Mouse (Mus musculus): ENCODE measurements around the gene Trak1. TPM values are rescaled to one million over a fixed set of nuclear protein-coding genes. Genes with fewer than 3 reads are reported as not detected.

Trak1 gene
- total RNA-seq, 2 experiments from 2014 or later = 288 to 301 TPM

DNA sequence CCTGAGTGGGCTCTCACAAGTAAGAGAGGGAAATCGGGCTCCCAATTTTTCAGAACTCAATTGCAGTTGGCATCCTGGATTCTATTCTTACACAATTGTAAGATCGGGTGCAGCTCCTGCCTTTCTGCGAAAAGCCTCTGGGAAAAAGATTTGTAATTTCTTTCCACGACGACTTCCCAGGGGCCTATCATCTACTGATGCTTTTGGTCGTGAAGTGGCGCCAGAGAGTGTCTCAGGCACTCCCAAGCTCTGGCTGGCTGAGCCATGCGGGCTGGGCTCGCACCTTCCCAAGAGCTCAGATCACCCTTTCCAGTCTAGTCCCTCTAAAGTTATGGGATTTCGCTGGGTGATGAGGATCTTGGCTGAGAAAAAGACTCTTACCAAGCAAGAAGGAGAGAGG, 198.8 kb downstream of the Trak1 start:
- no peak for DNase-seq

DNA sequence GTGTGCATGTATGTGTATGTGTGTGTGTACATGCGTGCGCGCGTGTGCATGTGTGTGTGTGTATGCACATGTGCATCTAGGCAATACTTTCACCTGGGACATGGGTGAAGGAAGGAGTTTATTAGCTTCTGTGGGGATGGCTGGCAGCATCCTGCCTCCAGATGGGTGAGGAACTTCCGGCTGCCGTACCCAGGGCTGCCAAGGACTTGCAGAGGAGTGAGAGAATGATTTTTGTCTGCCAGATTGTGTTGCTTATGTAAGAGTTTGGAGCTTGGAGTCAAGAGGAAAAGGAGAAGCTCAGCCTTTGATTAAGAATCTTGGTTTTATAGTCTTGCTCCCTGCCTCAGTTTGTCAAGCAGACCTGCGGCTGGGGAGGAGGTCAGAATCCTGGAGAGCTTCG, 208.0 kb downstream of the Trak1 start:
- DNase-seq = no peak

DNA sequence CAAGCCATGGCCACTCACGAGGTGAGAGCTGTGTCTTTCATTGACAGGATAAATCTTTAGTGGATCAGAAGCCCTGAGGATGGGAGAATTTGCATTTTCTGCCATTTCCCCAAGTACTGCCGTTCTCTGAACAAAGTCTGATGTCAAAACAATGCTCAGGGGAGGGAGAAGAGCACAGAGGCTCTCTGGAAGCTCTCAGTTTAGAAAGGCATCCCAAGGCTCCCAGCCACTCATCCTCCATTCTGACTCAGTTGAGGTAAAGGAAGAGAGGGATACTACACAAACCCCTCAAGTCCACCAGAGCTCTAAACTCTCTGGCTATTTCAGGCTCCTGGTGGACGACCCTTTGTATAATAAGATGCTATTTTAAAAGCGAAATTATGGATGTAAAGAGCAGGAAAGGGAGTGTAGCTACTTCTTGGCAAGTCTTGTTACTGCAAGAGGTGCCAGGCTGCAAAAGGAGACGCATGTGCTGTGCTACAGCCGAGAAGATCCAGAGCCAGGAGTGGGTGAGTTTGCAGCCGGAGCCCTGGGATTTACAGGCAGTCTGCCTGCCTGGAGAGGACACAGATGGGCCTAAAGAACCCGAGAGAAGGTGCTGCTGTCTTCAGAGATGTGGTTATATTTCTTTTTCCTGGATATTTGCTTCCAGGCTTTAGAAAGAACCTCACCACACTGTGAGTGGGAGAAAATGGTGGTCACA, 209.3 kb downstream of the Trak1 start:
- no peak for DNase-seq

DNA sequence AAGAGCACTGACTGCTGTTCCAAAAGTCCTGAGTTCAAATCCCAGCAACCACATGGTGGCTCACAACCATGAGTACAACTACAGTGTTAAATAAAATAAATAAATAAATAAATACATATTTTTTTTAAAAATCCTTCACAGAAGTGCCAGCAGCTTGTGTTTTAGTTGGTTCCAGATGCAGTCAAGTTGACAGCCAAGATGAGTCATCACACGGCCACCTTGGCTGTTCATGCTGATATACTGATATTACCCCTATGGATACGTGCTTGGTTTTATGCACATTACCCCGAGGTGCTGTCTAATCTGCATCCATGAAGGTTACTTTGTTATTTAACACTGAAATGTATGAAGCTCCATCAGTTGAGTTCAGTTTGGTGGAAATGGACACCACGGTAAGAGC, 214.6 kb downstream of the Trak1 start:
- DNase-seq = no peak

DNA sequence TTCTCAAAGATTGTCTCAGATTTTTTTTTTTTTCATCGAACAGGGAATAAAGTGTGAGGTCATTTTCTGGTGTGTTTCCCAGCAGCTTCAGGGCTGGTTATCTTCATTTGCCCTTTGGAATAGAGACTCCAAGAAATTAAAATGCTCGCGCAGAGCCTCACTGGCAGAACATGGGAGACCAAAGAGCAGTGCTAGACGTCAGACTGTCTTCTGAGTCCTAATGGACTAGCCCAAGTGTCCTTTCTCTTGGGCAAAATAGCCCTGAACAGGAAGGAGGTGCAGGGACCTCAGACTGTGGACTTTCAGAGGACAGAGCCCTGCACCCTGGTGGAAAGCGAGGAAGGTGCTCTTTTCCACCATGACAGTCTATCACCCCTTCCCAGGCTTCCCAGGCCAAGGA, 217.2 kb downstream of the Trak1 start:
- no peak for DNase-seq

DNA sequence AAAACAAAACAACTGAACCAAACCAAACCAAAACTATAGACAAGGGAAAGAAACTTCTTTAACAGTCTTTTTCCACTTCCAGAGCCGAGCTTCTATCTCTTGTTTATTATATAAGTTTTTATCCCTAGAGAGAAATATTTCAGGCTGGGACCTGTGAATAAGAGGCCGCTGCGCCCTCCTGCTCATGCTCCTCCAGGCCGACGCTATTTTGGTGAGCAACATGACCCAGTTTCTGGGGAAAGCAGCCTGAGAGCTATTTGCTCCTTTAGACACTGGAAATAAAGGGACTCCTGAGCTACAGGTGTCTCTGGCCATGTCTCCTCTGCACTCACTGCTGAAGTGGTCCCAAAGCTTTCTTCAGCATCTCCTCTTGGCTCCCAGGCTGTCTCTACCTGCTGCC, 222.7 kb downstream of the Trak1 start:
- no peak for DNase-seq

Other genes starting within 250 kb of the Trak1 start
- gene Ulk4, start 20.3 kb upstream of the Trak1 start, total RNA-seq (2021) = 1 to 10 TPM; 2.5 to 2.7 TPM
- gene Cck, start 198.2 kb downstream of the Trak1 start, total RNA-seq (2021) = under 1 TPM in 1 of 2 experiments, not detected in 1; 0.64 TPM